Mouse (Mus musculus) midbrain, embryonic 12.5 days (tissue): ENCODE data around the gene Arhgdia. TPM values are rescaled to one million over a fixed set of nuclear protein-coding genes. Genes with fewer than 3 reads are reported as not detected.
"Not testable (repeated sequence)": the region's sequence is repeated elsewhere in the genome, so short reads cannot be mapped to it uniquely, and the experiment has no call there.

Experiments
- ATAC-seq: fragments of 200-750 bp; cut with Nextera tagmentation; 2 replicates; pipeline ENCODE4 v1.8.0; 2017; ENCODE audit warnings: low read depth, moderate TSS enrichment, moderate library complexity; ENCODE audit not compliant: low FRiP score
- H3K27ac ChIP-seq: fragments of 300-500 bp; sonication (generic); replicated peaks from 2 replicates; pipeline ENCODE4 v1.5.1; 2016; ENCODE audit warnings: mild to moderate bottlenecking
- H3K27me3 ChIP-seq: fragments of 300-500 bp; sonication (generic); 2 replicates; pipeline ENCODE4 v1.6.1; 2016; ENCODE audit warnings: mild to moderate bottlenecking
- H3K36me3 ChIP-seq: fragments of 300-500 bp; sonication (generic); 2 replicates; pipeline ENCODE4 v1.6.1; 2016
- H3K4me1 ChIP-seq: fragments of 300-500 bp; sonication (generic); 2 replicates; pipeline ENCODE4 v1.6.1; 2016
- H3K4me2 ChIP-seq: fragments of 300-500 bp; sonication (generic); replicated peaks from 2 replicates; pipeline ENCODE4 v1.6.1; 2016; ENCODE audit warnings: mild to moderate bottlenecking, moderate library complexity
- H3K4me3 ChIP-seq: fragments of 300-500 bp; sonication (generic); 2 replicates; pipeline ENCODE4 v1.5.1; 2016; ENCODE audit warnings: mild to moderate bottlenecking
- H3K9ac ChIP-seq: fragments of 300-500 bp; sonication (generic); replicated peaks from 2 replicates; pipeline ENCODE4 v1.6.1; 2016; ENCODE audit warnings: mild to moderate bottlenecking, moderate library complexity
- H3K9me3 ChIP-seq: fragments of 300-500 bp; sonication (generic); 2 replicates; pipeline ENCODE4 v1.6.1; 2016; ENCODE audit warnings: mild to moderate bottlenecking
- WGBS: fragments of 180-500 bp; shearing (Covaris S2); methylation state at CpG from one replicate; pipeline ENCODE4 v1.1.7; 2016; 5-methylcytosine and 5-hydroxymethylcytosine counted together
- polyA plus RNA-seq: library from polyadenylated mRNA; unstranded; fragments of >200 nt; fragmentation: Nextera tagmentation; extraction: Ambion mirVana; gene quantifications from 2 replicates; pipeline ENCODE4 v1.2.1, GENCODE M21; 2016

Gene Arhgdia
- polyA plus RNA-seq, 1 experiment from 2014 or later = 557 TPM

GRCm38 (mm10) chr11:120574278-120574600 is 7.2 kb downstream of the Arhgdia start:
- Histone ChIP-seq H3K4me2 (peak overlapping the region; percentile 83), H3K9ac (peak overlapping the region; percentile 80), H3K27me3 (no peaks in the 10 kb centered on the region), H3K9me3 (no peaks in the 10 kb centered on the region), H3K36me3 (peaks cover 44% of the 10 kb centered on the region), H3K27ac (no peak overlapping the region), H3K4me3 (peak overlapping the region; percentile 91), H3K4me1 (peaks cover 32% of the 10 kb centered on the region)
- WGBS = 49% methylated on average over 5 of the region's 5 CpGs
- ATAC-seq = no peak

GRCm38 (mm10) chr11:120573585-120574277 is 7.7 kb downstream of the Arhgdia start:
- Histone ChIP-seq H3K9ac (peak overlapping the region; percentile 80), H3K9me3 (no peaks in the 10 kb centered on the region), H3K4me2 (peak overlapping the region; percentile 83), H3K36me3 (peaks cover 43% of the 10 kb centered on the region), H3K27me3 (no peaks in the 10 kb centered on the region), H3K27ac (peak overlapping the region; percentile 93), H3K4me1 (peaks cover 28% of the 10 kb centered on the region), H3K4me3 (peak overlapping the region; percentile 91)
- ATAC-seq = peak; percentile 7; the same call in 1 of the 2 replicates
- under 1% methylated on average over 23 of the region's 23 CpGs for WGBS

- Histone ChIP-seq H3K27me3 (no peaks in the 10 kb centered on the region), H3K4me1 (peaks cover 24% of the 10 kb centered on the region), H3K4me3 (peak within 1 kb of the TSS; percentile 91), H3K4me2 (peak within 1 kb of the TSS; percentile 83), H3K36me3 (peaks cover 43% of the 10 kb centered on the region), H3K27ac (peak within 1 kb of the TSS; percentile 93), H3K9ac (peak within 1 kb of the TSS; percentile 90), H3K9me3 (no peaks in the 10 kb centered on the region)
- ATAC-seq = peak; percentile 97
- under 1% methylated on average over 94 of the region's 94 CpGs for WGBS
These were observed 8.5 kb downstream of the Arhgdia start, which contains the start of gene P4hb for GRCm38 (mm10) chr11:120572752-120573584. TSS of gene P4hb (minus strand) at chr11:120573253.

- H3K27ac ChIP-seq = peak overlapping the region; percentile 93
- H3K4me2 ChIP-seq = peak overlapping the region; percentile 83
- WGBS = 0% methylated on average over 24 of the region's 24 CpGs
- H3K4me3 ChIP-seq = peak overlapping the region; percentile 91
- peak overlapping the region; percentile 90 for H3K9ac ChIP-seq
- no peaks in the 10 kb centered on the region for H3K27me3 ChIP-seq
- ATAC-seq = peak; percentile 53
- peaks cover 43% of the 10 kb centered on the region for H3K36me3 ChIP-seq
- peaks cover 24% of the 10 kb centered on the region for H3K4me1 ChIP-seq
- no peaks in the 10 kb centered on the region for H3K9me3 ChIP-seq
These were observed 9.0 kb downstream of the Arhgdia start for GRCm38 (mm10) chr11:120572417-120572751.

GRCm38 (mm10) chr11:120571754-120572416 is 9.5 kb downstream of the Arhgdia start:
- ATAC-seq = no peak
- Histone ChIP-seq H3K4me1 (peaks cover 24% of the 10 kb centered on the region), H3K4me3 (peak overlapping the region; percentile 91), H3K9ac (peak overlapping the region; percentile 90), H3K27me3 (no peaks in the 10 kb centered on the region), H3K4me2 (peak overlapping the region; percentile 83), H3K36me3 (peaks cover 45% of the 10 kb centered on the region), H3K27ac (peak overlapping the region; percentile 93; the same call in 1 of the 2 replicates), H3K9me3 (no peaks in the 10 kb centered on the region)
- WGBS = 19% methylated on average over 11 of the region's 11 CpGs

GRCm38 (mm10) chr11:120571122-120571521 is 10.3 kb downstream of the Arhgdia start:
- Histone ChIP-seq H3K4me1 (peaks cover 24% of the 10 kb centered on the region), H3K9ac (peak overlapping the region; percentile 90), H3K4me3 (peak overlapping the region; percentile 91), H3K27ac (no peak overlapping the region), H3K36me3 (peaks cover 53% of the 10 kb centered on the region), H3K4me2 (peak overlapping the region; percentile 83), H3K27me3 (no peaks in the 10 kb centered on the region), H3K9me3 (no peaks in the 10 kb centered on the region)
- WGBS = 89% methylated on average over 3 of the region's 3 CpGs
- ATAC-seq = no peak

GRCm38 (mm10) chr11:120568324-120568723 is 13.1 kb downstream of the Arhgdia start:
- Histone ChIP-seq H3K4me2 (no peak overlapping the region), H3K4me3 (no peak overlapping the region), H3K4me1 (peaks cover 13% of the 10 kb centered on the region), H3K27me3 (no peaks in the 10 kb centered on the region), H3K9me3 (no peaks in the 10 kb centered on the region), H3K36me3 (peaks cover 79% of the 10 kb centered on the region), H3K9ac (no peak overlapping the region), H3K27ac (no peak overlapping the region)
- WGBS = 94% methylated on average over 6 of the region's 6 CpGs
- no peak for ATAC-seq

GRCm38 (mm10) chr11:120565114-120565513 is 16.3 kb downstream of the Arhgdia start:
- no peak overlapping the region for H3K4me3 ChIP-seq
- no peaks in the 10 kb centered on the region for H3K4me1 ChIP-seq
- no peak overlapping the region for H3K4me2 ChIP-seq
- no peak overlapping the region for H3K27ac ChIP-seq
- WGBS = 92% methylated on average over 9 of the region's 9 CpGs
- ATAC-seq = no peak
- H3K36me3 ChIP-seq = peaks cover 97% of the 10 kb centered on the region
- H3K9me3 ChIP-seq = no peaks in the 10 kb centered on the region
- no peak overlapping the region for H3K9ac ChIP-seq
- no peaks in the 10 kb centered on the region for H3K27me3 ChIP-seq

- no peak overlapping the region for H3K4me2 ChIP-seq
- no peaks in the 10 kb centered on the region for H3K9me3 ChIP-seq
- no peak overlapping the region for H3K27ac ChIP-seq
- H3K27me3 ChIP-seq = no peaks in the 10 kb centered on the region
- peaks cover 91% of the 10 kb centered on the region for H3K36me3 ChIP-seq
- no peaks in the 10 kb centered on the region for H3K4me1 ChIP-seq
- WGBS = 98% methylated on average over 13 of the region's 13 CpGs
- ATAC-seq = no peak
- no peak overlapping the region for H3K9ac ChIP-seq
- no peak overlapping the region for H3K4me3 ChIP-seq
These were observed 18.5 kb downstream of the Arhgdia start for GRCm38 (mm10) chr11:120562949-120563348.

- Histone ChIP-seq H3K27ac (no peak overlapping the region), H3K4me2 (no peak overlapping the region), H3K36me3 (peaks cover 73% of the 10 kb centered on the region), H3K27me3 (no peaks in the 10 kb centered on the region), H3K9me3 (peaks cover 7% of the 10 kb centered on the region; the same call in 1 of the 2 replicates), H3K9ac (no peak overlapping the region), H3K4me1 (no peaks in the 10 kb centered on the region), H3K4me3 (no peak overlapping the region)
- no peak for ATAC-seq
- 93% methylated on average over 13 of the region's 13 CpGs for WGBS
These were observed 20.3 kb downstream of the Arhgdia start for GRCm38 (mm10) chr11:120560952-120561728.

GRCm38 (mm10) chr11:120558843-120559242 is 22.6 kb downstream of the Arhgdia start:
- H3K4me1 ChIP-seq, H3K4me2 ChIP-seq, H3K27ac ChIP-seq, H3K27me3 ChIP-seq, H3K9ac ChIP-seq, ATAC-seq, H3K4me3 ChIP-seq, H3K9me3 ChIP-seq: not testable (repeated sequence)
- H3K36me3 ChIP-seq = peaks cover 51% of the 10 kb centered on the region
- WGBS = 88% methylated on average over 6 of the region's 6 CpGs
